Mouse (Mus musculus) neural tube, embryonic 11.5 days (tissue): ENCODE data around the gene Adamts9. TPM values are rescaled to one million over a fixed set of nuclear protein-coding genes. Genes with fewer than 3 reads are reported as not detected.

ENCODE experiments used
- ATAC-seq: fragments of 200-750 bp; cut with Nextera tagmentation; 2 replicates; pipeline ENCODE4 v1.8.0; 2017; ENCODE audit warnings: moderate number of reproducible peaks, mild to moderate bottlenecking, moderate TSS enrichment, moderate library complexity; ENCODE audit not compliant: insufficient read depth, low FRiP score, low TSS enrichment
- DNase-seq: peaks from one replicate; pipeline ENCODE4 v3.0.0-alpha.2; 2015; ENCODE audit warnings: low spot score
- H3K27ac ChIP-seq: fragments of 300-500 bp; sonication (generic); 2 replicates; pipeline ENCODE4 v1.5.1; 2014; ENCODE audit warnings: low read depth, mild to moderate bottlenecking, low read length
- H3K27me3 ChIP-seq: fragments of 300-500 bp; sonication (generic); 2 replicates; pipeline ENCODE4 v1.6.1; 2014; ENCODE audit warnings: mild to moderate bottlenecking, low read length, mixed read lengths; ENCODE audit not compliant: control insufficient read depth, insufficient read depth
- H3K36me3 ChIP-seq: fragments of 300-500 bp; sonication (generic); 2 replicates; pipeline ENCODE4 v1.6.1; 2014; ENCODE audit warnings: mild to moderate bottlenecking, low read length, moderate library complexity, mixed read lengths; ENCODE audit not compliant: control insufficient read depth, insufficient read depth
- H3K4me1 ChIP-seq: fragments of 300-500 bp; sonication (generic); 2 replicates; pipeline ENCODE4 v1.6.1; 2014; ENCODE audit warnings: low read length, mixed read lengths; ENCODE audit not compliant: control insufficient read depth, insufficient read depth
- H3K4me2 ChIP-seq: fragments of 300-500 bp; sonication (generic); 2 replicates; pipeline ENCODE4 v1.6.1; 2014; ENCODE audit warnings: low read depth, mild to moderate bottlenecking, moderate library complexity
- H3K4me3 ChIP-seq: fragments of 300-500 bp; sonication (generic); 2 replicates; pipeline ENCODE4 v1.5.1; 2014; ENCODE audit warnings: low read depth, low read length
- H3K9ac ChIP-seq: fragments of 300-500 bp; sonication (generic); 2 replicates; pipeline ENCODE4 v1.6.1; 2014; ENCODE audit warnings: mild to moderate bottlenecking, low read length
- H3K9me3 ChIP-seq: fragments of 300-500 bp; sonication (generic); 2 replicates; pipeline ENCODE4 v1.6.1; 2016; ENCODE audit warnings: low read length; ENCODE audit not compliant: control insufficient read depth
- WGBS: fragments of 180-500 bp; shearing (Covaris S2); extraction: QIAGEN DNeasy Blood & Tissue Kit; methylation state at CpG from one replicate; pipeline ENCODE4 v1.1.7; 2014; 5-methylcytosine and 5-hydroxymethylcytosine counted together
- polyA plus RNA-seq: library from polyadenylated mRNA; unstranded; fragments of >200 nt; fragmentation: Nextera tagmentation; extraction: Ambion mirVana; gene quantifications from 2 replicates; pipeline ENCODE4 v1.2.1, GENCODE M21; 2014

Gene Adamts9
- polyA plus RNA-seq, 1 experiment from 2014 or later: 1.4 TPM

- WGBS: 25% methylated on average over 2 of the region's 2 CpGs
- no peak overlapping the region for H3K9ac ChIP-seq
- H3K4me2 ChIP-seq: no peak overlapping the region
- ATAC-seq (no peak), DNase-seq (no peak)
- H3K4me1 ChIP-seq: no peaks in the 10 kb centered on the region
- no peak overlapping the region for H3K4me3 ChIP-seq
- no peaks in the 10 kb centered on the region for H3K36me3 ChIP-seq
- H3K9me3 ChIP-seq: no peaks in the 10 kb centered on the region
- no peak overlapping the region for H3K27ac ChIP-seq
- no peaks in the 10 kb centered on the region for H3K27me3 ChIP-seq
These were observed 101.3 kb downstream of the Adamts9 start for GRCm38 (mm10) chr6:92842000-92842399.

GRCm38 (mm10) chr6:92831106-92831505, 112.2 kb downstream of the Adamts9 start:
- no peak for DNase-seq
- Histone ChIP-seq H3K9me3 (no peaks in the 10 kb centered on the region), H3K4me2 (no peak overlapping the region), H3K4me1 (no peaks in the 10 kb centered on the region), H3K27ac (no peak overlapping the region), H3K4me3 (no peak overlapping the region), H3K9ac (no peak overlapping the region), H3K27me3 (no peaks in the 10 kb centered on the region), H3K36me3 (no peaks in the 10 kb centered on the region)
- no peak for ATAC-seq
- WGBS: 92% methylated on average over 2 of the region's 2 CpGs

- no peak for DNase-seq
- Histone ChIP-seq H3K4me1 (no peaks in the 10 kb centered on the region), H3K4me3 (no peak overlapping the region), H3K27ac (no peak overlapping the region), H3K4me2 (no peak overlapping the region), H3K9ac (no peak overlapping the region), H3K27me3 (no peaks in the 10 kb centered on the region), H3K36me3 (no peaks in the 10 kb centered on the region), H3K9me3 (no peaks in the 10 kb centered on the region)
- ATAC-seq: no peak
- WGBS: 96% methylated on average over 2 of the region's 2 CpGs
These were observed 114.1 kb downstream of the Adamts9 start for GRCm38 (mm10) chr6:92829148-92829547.

- 57% methylated on average over 5 of the region's 5 CpGs for WGBS
- no peaks in the 10 kb centered on the region for H3K36me3 ChIP-seq
- no peak overlapping the region for H3K4me3 ChIP-seq
- ATAC-seq: no peak
- H3K27ac ChIP-seq: no peak overlapping the region
- DNase-seq: no peak
- no peaks in the 10 kb centered on the region for H3K4me1 ChIP-seq
- H3K9ac ChIP-seq: no peak overlapping the region
- no peaks in the 10 kb centered on the region for H3K9me3 ChIP-seq
- no peak overlapping the region for H3K4me2 ChIP-seq
- no peaks in the 10 kb centered on the region for H3K27me3 ChIP-seq
These were observed 115.9 kb downstream of the Adamts9 start for GRCm38 (mm10) chr6:92827360-92827759.

GRCm38 (mm10) chr6:92826561-92826960, 116.7 kb downstream of the Adamts9 start:
- ATAC-seq (no peak), DNase-seq (no peak)
- no peaks in the 10 kb centered on the region for H3K36me3 ChIP-seq
- no peaks in the 10 kb centered on the region for H3K9me3 ChIP-seq
- H3K9ac ChIP-seq: no peak overlapping the region
- H3K4me2 ChIP-seq: no peak overlapping the region
- H3K27me3 ChIP-seq: no peaks in the 10 kb centered on the region
- WGBS: 94% methylated on average over 5 of the region's 5 CpGs
- no peaks in the 10 kb centered on the region for H3K4me1 ChIP-seq
- H3K4me3 ChIP-seq: no peak overlapping the region
- H3K27ac ChIP-seq: no peak overlapping the region

- H3K27me3 ChIP-seq: no peaks in the 10 kb centered on the region
- no peaks in the 10 kb centered on the region for H3K4me1 ChIP-seq
- H3K4me3 ChIP-seq: no peak overlapping the region
- WGBS: 71% methylated on average over 7 of the region's 7 CpGs
- no peaks in the 10 kb centered on the region for H3K9me3 ChIP-seq
- H3K27ac ChIP-seq: no peak overlapping the region
- H3K4me2 ChIP-seq: no peak overlapping the region
- H3K9ac ChIP-seq: no peak overlapping the region
- DNase-seq (no peak), ATAC-seq (no peak)
- no peaks in the 10 kb centered on the region for H3K36me3 ChIP-seq
These were observed 119.3 kb downstream of the Adamts9 start for GRCm38 (mm10) chr6:92823991-92824390.

- 43% methylated on average over 6 of the region's 6 CpGs for WGBS
- H3K4me3 ChIP-seq: no peak overlapping the region
- H3K9ac ChIP-seq: no peak overlapping the region
- no peaks in the 10 kb centered on the region for H3K27me3 ChIP-seq
- no peak overlapping the region for H3K27ac ChIP-seq
- H3K36me3 ChIP-seq: no peaks in the 10 kb centered on the region
- no peak overlapping the region for H3K4me2 ChIP-seq
- H3K4me1 ChIP-seq: no peaks in the 10 kb centered on the region
- no peaks in the 10 kb centered on the region for H3K9me3 ChIP-seq
- DNase-seq (no peak), ATAC-seq (no peak)
These were observed 121.3 kb downstream of the Adamts9 start for GRCm38 (mm10) chr6:92822006-92822405.

GRCm38 (mm10) chr6:92821606-92822005, 121.7 kb downstream of the Adamts9 start:
- no peak overlapping the region for H3K4me3 ChIP-seq
- no peaks in the 10 kb centered on the region for H3K9me3 ChIP-seq
- 33% methylated on average over 5 of the region's 5 CpGs for WGBS
- ATAC-seq (no peak), DNase-seq (no peak)
- H3K27me3 ChIP-seq: no peaks in the 10 kb centered on the region
- H3K36me3 ChIP-seq: no peaks in the 10 kb centered on the region
- no peak overlapping the region for H3K27ac ChIP-seq
- no peak overlapping the region for H3K9ac ChIP-seq
- no peaks in the 10 kb centered on the region for H3K4me1 ChIP-seq
- H3K4me2 ChIP-seq: no peak overlapping the region

GRCm38 (mm10) chr6:92817661-92818060, 125.6 kb downstream of the Adamts9 start:
- ATAC-seq (no peak), DNase-seq (no peak)
- no peaks in the 10 kb centered on the region for H3K27me3 ChIP-seq
- no peak overlapping the region for H3K4me3 ChIP-seq
- no peak overlapping the region for H3K27ac ChIP-seq
- H3K9me3 ChIP-seq: no peaks in the 10 kb centered on the region
- WGBS: 35% methylated on average over 8 of the region's 8 CpGs
- no peak overlapping the region for H3K4me2 ChIP-seq
- H3K4me1 ChIP-seq: peaks cover 5% of the 10 kb centered on the region; the same call in 1 of the 2 replicates
- H3K36me3 ChIP-seq: no peaks in the 10 kb centered on the region
- H3K9ac ChIP-seq: no peak overlapping the region
